Mouse (Mus musculus): ENCODE results near the gene Pld3. TPM values are rescaled to one million over a fixed set of nuclear protein-coding genes. Genes with fewer than 3 reads are reported as not detected.

Pld3 gene
- polyA plus RNA-seq, 1 experiment from 2014 or later: 57.4 TPM

DNA sequence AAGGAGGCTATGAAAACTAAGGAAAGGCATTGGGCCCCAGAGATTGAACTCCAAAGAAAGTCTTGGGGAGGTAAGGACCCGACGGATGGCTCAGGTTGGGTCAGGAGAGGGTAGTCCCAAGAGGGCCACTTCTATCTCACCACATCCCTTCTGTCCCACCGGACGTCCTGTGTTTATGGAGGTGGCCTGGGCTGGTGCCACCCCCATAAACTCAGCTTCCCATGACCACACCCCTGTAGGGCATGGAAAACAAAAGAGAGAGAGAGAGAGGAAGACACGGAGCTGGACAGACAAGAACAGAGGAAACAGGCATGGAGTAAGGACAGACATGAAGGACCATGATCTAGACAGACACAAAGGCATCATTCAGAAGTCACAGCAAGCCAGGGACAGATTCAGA lies 59.6 kb downstream of the Pld3 start:
- Histone ChIP-seq H3K36me3 (ENCODE audit: insufficient read depth) (peaks cover 9% of the 10 kb centered on the region), H3K4me2 (no peak overlapping the region), H3K27me3 (ENCODE audit: insufficient read depth, low read length) (no peaks in the 10 kb centered on the region), H3K4me1 (ENCODE audit: insufficient read depth) (peaks cover 3% of the 10 kb centered on the region), H3K27ac (ENCODE audit: low read depth) (peak overlapping the region; percentile 31; the same call in 1 of the 2 replicates), H3K9me3 (ENCODE audit: low read depth, low read length) (no peaks in the 10 kb centered on the region), H3K4me3 (ENCODE audit: low read depth, low read length) (no peak overlapping the region), H3K9ac (no peak overlapping the region)
- no peak for ATAC-seq (ENCODE audit: insufficient read depth)
- WGBS: 78% methylated on average over 5 of the region's 5 CpGs
- no peak for TF ChIP-seq CTCF (IDR thresholded peaks at IDR 0.05; ENCODE audit: low read depth)
- no peak for DNase-seq

DNA sequence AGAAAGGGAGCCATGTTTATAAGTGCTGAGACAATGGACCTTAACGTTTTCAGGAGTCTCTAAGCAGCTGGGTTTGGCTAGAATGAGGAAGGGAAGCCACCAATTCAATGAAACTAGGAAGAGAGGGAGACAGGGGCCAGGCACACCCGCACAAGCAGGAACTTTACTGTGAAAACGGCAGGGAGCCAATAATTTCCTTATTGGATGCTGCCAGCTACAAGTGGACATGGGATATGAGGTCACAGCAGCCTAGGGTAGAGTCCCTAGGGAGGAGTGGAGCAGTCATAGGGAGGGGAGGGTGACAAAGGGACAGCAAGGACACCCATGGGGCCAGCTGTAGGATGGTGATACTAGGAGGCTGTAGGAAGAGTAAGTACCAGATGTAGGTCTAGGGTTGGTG lies 60.0 kb downstream of the Pld3 start:
- 51% methylated on average over 3 of the region's 3 CpGs for WGBS
- Histone ChIP-seq H3K36me3 (ENCODE audit: insufficient read depth) (peaks cover 9% of the 10 kb centered on the region), H3K9ac (no peak overlapping the region), H3K9me3 (ENCODE audit: low read depth, low read length) (no peaks in the 10 kb centered on the region), H3K27ac (ENCODE audit: low read depth) (no peak overlapping the region), H3K4me2 (no peak overlapping the region), H3K4me3 (ENCODE audit: low read depth, low read length) (no peak overlapping the region), H3K27me3 (ENCODE audit: insufficient read depth, low read length) (no peaks in the 10 kb centered on the region), H3K4me1 (ENCODE audit: insufficient read depth) (peaks cover 6% of the 10 kb centered on the region)
- DNase-seq: no peak
- no peak for ATAC-seq (ENCODE audit: insufficient read depth)
- no peak for TF ChIP-seq CTCF (IDR thresholded peaks at IDR 0.05; ENCODE audit: low read depth)

DNA sequence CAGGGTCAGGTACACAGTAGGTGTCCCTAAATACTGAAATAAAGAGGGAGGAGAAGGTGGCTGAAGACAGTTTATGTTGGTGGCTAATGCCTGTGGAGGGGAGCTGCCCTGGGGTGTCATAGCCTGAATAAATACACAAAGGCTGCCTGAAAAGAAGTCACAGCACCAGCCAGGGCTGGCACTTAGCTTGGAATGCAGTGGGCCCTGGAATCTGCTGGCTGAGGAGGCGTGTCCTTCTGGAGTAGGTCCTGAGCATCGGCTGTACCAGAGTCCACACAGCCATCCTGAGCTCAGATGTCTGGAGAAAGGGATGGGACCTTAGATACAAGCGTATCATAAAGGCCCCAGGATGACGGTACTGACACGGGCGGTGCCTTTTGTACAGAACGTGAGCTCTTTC lies 61.2 kb downstream of the Pld3 start:
- peaks cover 9% of the 10 kb centered on the region for H3K36me3 ChIP-seq (ENCODE audit: insufficient read depth)
- H3K4me2 ChIP-seq: peak overlapping the region; percentile 55; the same call in 1 of the 2 replicates
- H3K9me3 ChIP-seq (ENCODE audit: low read depth, low read length): no peaks in the 10 kb centered on the region
- peak overlapping the region; percentile 85 for H3K27ac ChIP-seq (ENCODE audit: low read depth)
- H3K4me3 ChIP-seq (ENCODE audit: low read depth, low read length): no peak overlapping the region
- H3K9ac ChIP-seq: no peak overlapping the region
- DNase-seq: peak; percentile 63
- TF ChIP-seq CTCF (IDR thresholded peaks at IDR 0.05; ENCODE audit: low read depth): no peak
- no peak for ATAC-seq (ENCODE audit: insufficient read depth)
- no peaks in the 10 kb centered on the region for H3K27me3 ChIP-seq (ENCODE audit: insufficient read depth, low read length)
- WGBS: 59% methylated on average over 7 of the region's 7 CpGs
- peaks cover 6% of the 10 kb centered on the region for H3K4me1 ChIP-seq (ENCODE audit: insufficient read depth)

DNA sequence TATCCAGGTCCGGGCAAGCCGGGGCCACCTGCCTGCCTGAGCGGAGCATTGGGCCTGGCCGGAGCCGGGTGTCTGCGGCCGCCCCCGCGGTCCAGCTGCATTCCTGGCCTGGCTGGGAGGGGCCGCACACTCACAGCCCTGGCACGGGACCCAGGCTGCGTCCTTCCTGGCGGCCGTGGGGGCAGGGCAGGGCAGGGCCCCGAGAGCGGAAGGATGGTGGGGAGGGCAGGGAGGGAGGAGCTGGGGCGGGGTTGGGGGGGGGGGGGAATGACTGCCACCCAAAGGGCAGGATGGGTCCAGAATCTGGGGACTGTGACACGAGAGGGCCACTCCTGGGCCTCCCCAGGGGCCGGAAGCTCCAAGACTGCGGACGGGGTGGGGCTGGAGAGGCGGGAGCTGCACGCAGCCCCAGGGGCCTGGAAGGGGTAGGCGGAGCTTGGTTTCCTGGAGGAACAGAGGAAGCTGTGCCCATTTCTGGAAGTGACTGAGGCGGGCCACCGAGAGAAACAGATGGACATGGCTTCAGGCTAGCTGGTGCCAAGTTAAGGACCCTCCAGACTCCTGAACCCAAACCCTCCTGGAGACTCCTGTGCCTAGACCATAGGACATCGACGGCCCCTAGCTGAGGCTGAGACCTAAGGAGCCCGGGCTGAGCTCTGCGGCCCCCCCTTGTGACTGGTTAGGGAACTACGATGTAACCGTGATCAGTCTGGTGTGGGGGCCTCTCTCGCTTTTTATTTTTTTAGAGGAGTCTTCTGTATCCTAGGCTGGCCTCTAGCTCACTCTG lies 62.3 kb downstream of the Pld3 start:
- H3K9ac ChIP-seq: peak overlapping the region; percentile 49
- H3K27ac ChIP-seq (ENCODE audit: low read depth): peak overlapping the region; percentile 85
- H3K9me3 ChIP-seq (ENCODE audit: low read depth, low read length): no peaks in the 10 kb centered on the region
- ATAC-seq (ENCODE audit: insufficient read depth): peak; percentile 82
- peaks cover 6% of the 10 kb centered on the region for H3K4me1 ChIP-seq (ENCODE audit: insufficient read depth)
- peaks cover 9% of the 10 kb centered on the region for H3K36me3 ChIP-seq (ENCODE audit: insufficient read depth)
- WGBS: under 1% methylated on average over 32 of the region's 33 CpGs
- DNase-seq: peak; percentile 95
- H3K4me3 ChIP-seq (ENCODE audit: low read depth, low read length): peak overlapping the region; percentile 31
- H3K27me3 ChIP-seq (ENCODE audit: insufficient read depth, low read length): no peaks in the 10 kb centered on the region
- peak; percentile 66 for TF ChIP-seq CTCF (IDR thresholded peaks at IDR 0.05; ENCODE audit: low read depth)
- H3K4me2 ChIP-seq: peak overlapping the region; percentile 55

DNA sequence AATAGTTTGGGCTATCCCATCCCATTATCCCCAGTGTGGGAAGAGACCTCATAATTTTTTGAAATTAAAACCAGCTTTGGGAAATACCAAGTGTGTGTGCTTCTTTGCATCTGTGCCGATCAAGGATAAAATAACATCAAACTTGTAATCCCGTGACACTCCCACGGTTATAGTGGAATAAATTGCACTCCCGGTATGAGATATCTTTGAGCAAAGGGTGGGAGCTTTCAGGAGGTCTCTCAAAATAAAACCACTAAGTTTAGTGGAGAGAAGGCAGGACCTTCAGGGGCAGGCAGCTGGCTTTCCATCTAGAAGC lies 62.8 kb downstream of the Pld3 start:
- no peaks in the 10 kb centered on the region for H3K9me3 ChIP-seq (ENCODE audit: low read depth, low read length)
- peaks cover 6% of the 10 kb centered on the region for H3K4me1 ChIP-seq (ENCODE audit: insufficient read depth)
- peak overlapping the region; percentile 49 for H3K9ac ChIP-seq
- peak overlapping the region; percentile 31 for H3K4me3 ChIP-seq (ENCODE audit: low read depth, low read length)
- peak overlapping the region; percentile 55 for H3K4me2 ChIP-seq
- TF ChIP-seq CTCF (IDR thresholded peaks at IDR 0.05; ENCODE audit: low read depth): no peak
- peaks cover 9% of the 10 kb centered on the region for H3K36me3 ChIP-seq (ENCODE audit: insufficient read depth)
- no peak for DNase-seq
- ATAC-seq (ENCODE audit: insufficient read depth): no peak
- no peaks in the 10 kb centered on the region for H3K27me3 ChIP-seq (ENCODE audit: insufficient read depth, low read length)
- 23% methylated on average over 4 of the region's 4 CpGs for WGBS
- peak overlapping the region; percentile 85 for H3K27ac ChIP-seq (ENCODE audit: low read depth)

DNA sequence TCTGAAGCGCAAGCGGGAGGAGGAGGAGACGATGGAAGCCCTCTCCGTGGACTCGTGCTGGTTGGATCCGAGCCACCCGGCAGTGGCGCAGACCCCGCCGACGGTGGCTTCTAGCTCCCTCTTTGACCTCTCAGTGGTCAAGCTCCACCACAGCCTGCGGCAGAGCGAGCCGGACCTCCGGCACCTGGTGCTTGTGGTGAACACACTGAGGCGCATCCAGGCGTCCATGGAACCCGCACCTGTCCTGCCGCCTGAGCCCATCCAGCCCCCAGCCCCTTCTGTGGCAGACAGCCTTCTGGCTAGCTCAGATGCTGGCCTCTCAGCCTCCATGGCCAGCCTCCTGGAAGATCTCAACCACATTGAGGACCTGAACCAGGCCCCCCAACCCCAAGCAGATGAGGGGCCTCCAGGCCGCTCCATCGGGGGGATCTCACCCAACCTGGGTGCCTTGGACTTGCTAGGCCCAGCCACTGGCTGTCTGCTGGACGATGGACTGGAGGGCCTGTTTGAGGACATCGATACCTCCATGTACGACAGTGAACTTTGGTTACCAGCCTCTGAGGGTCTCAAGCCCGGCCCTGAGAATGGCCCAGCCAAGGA lies 63.6 kb downstream of the Pld3 start:
- ATAC-seq (ENCODE audit: insufficient read depth) (no peak), DNase-seq (no peak)
- 90% methylated on average over 25 of the region's 25 CpGs for WGBS
- no peaks in the 10 kb centered on the region for H3K9me3 ChIP-seq (ENCODE audit: low read depth, low read length)
- no peak overlapping the region for H3K9ac ChIP-seq
- H3K36me3 ChIP-seq (ENCODE audit: insufficient read depth): peaks cover 9% of the 10 kb centered on the region
- no peak overlapping the region for H3K27ac ChIP-seq (ENCODE audit: low read depth)
- H3K27me3 ChIP-seq (ENCODE audit: insufficient read depth, low read length): no peaks in the 10 kb centered on the region
- peaks cover 6% of the 10 kb centered on the region for H3K4me1 ChIP-seq (ENCODE audit: insufficient read depth)
- TF ChIP-seq CTCF (IDR thresholded peaks at IDR 0.05; ENCODE audit: low read depth): no peak
- peak overlapping the region; percentile 55; the same call in 1 of the 2 replicates for H3K4me2 ChIP-seq
- no peak overlapping the region for H3K4me3 ChIP-seq (ENCODE audit: low read depth, low read length)

DNA sequence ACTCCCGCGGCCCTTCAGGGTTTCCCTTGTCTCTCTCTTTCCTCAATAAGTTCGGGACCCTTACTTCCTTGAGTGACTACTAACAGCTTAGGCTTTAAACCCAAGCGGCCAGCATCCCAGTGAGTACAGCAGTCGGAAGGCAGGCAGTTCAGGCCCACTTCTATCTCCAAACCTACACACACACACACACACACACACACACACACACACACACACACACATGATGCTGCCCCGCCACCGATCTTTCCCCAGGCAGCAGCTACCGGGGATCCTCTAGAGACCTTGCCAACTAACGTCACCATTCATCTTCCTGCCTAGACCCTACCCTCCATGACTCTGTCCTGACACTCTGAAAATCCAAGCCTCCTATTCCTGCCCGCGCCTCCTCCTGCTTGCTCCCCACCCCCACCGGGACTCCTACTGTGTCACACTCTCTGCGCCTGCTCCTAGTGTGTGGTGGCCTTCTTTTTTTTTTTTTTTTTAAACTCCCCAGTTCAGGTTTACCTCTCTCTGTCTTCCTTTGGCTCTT lies 65.2 kb downstream of the Pld3 start:
- Histone ChIP-seq H3K27me3 (ENCODE audit: insufficient read depth, low read length) (no peaks in the 10 kb centered on the region), H3K27ac (ENCODE audit: low read depth) (peak overlapping the region; percentile 97), H3K36me3 (ENCODE audit: insufficient read depth) (peaks cover 9% of the 10 kb centered on the region), H3K4me3 (ENCODE audit: low read depth, low read length) (peak overlapping the region; percentile 76), H3K9ac (peak overlapping the region; percentile 86), H3K4me1 (ENCODE audit: insufficient read depth) (peaks cover 6% of the 10 kb centered on the region), H3K9me3 (ENCODE audit: low read depth, low read length) (no peaks in the 10 kb centered on the region), H3K4me2 (peak overlapping the region; percentile 83)
- 0% methylated on average over 13 of the region's 13 CpGs for WGBS
- DNase-seq (peak; percentile 55), ATAC-seq (ENCODE audit: insufficient read depth) (no peak)
- no peak for TF ChIP-seq CTCF (IDR thresholded peaks at IDR 0.05; ENCODE audit: low read depth)

Data from lung, embryonic 14.5 days (tissue).